Mouse (Mus musculus): ENCODE results near the gene Tfe3. TPM values are rescaled to one million over a fixed set of nuclear protein-coding genes. Genes with fewer than 3 reads are reported as not detected.
"Not testable (repeated sequence)": the region's sequence is repeated elsewhere in the genome, so short reads cannot be mapped to it uniquely, and the experiment has no call there.

Gene Tfe3
- total RNA-seq (2012; rRNA removed): 32.3 and 45.8 TPM in 2 replicates

DNA sequence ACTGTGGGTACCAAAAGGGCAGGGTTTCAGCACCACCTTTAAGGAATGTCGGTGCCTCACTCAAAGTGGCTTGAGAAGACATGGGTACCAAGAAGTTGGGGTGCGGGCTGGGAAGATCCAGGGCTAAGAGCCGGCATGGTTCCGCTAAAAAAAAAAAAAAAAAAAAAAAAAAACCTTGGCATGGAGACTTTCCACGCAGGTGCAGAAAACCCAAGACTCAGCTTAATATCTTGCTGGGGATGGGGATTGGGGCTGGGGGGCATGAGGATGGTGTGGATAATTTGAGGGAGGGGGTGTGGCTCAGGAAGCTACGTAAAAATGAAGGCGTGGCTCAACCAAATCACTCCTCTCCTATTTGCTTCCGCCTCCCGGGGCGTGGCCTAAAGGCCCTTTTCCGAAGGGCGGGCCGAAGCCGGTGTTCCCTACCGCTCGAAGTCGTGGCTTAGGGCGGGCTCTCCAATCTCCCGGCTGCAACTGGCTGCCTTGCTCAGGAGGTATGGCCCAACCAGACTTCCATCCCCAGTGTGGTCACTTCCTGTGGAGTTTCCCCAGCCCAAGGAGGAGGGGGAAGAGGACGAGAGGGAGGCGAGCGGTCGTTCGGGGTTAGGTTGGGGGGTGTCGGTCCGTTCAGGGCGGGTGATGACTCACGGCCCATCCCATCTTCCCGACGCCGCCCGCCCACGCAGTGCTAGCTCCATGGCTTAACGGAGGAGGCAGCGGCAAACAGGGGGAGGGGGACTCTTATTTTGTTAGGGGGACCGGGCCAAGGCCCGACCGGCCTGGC, at the start of gene Tfe3:
Gene Tfe3, plus strand, starts transcription at position 424 of the 784 bp plus-strand sequence.
- in situ Hi-C loops (cut with MboI; ENCODE audit: low sequenced_read_pairs in 2 of 2, unreplicated experiment in 2 of 2): no loop called here
- peak; percentile 77 for DNase-seq (ENCODE audit: low read depth, low spot score)
- H3K4me1 ChIP-seq (ENCODE audit: control insufficient read depth in 2 of 2, insufficient read depth in 2 of 2, low read length in 2 of 2, poor library complexity in 1 of 2): peaks cover 2 to 8% of the 10 kb centered on the region in 2 experiments; a peak in 2 of 4 replicates
- peak within 1 kb of the TSS; percentile 88 to 93 for H3K4me3 ChIP-seq (ENCODE audit: insufficient read depth in 1 of 2, low read depth in 1 of 2, low read length in 2 of 2, poor library complexity in 1 of 2, severe bottlenecking in 1 of 2)
- peak; percentile 84 for TF ChIP-seq ZNF384 (IDR thresholded peaks at IDR 0.05; ENCODE audit: low read depth, low read length)
- TF ChIP-seq HCFC1 (IDR thresholded peaks at IDR 0.05; ENCODE audit: borderline replicate concordance, insufficient read depth, low read length): no peak
- TF ChIP-seq ZC3H11A (IDR thresholded peaks at IDR 0.05; ENCODE audit: borderline replicate concordance, low read depth, low read length): no peak
- no peak for TF ChIP-seq CHD2 (IDR thresholded peaks at IDR 0.05; ENCODE audit: low read depth, low read length)
- H3K9ac ChIP-seq (ENCODE audit: insufficient read depth, low read depth, low read length, poor library complexity, severe bottlenecking): peak within 1 kb of the TSS; percentile 88
- peak within 1 kb of the TSS; percentile 95 for H3K27ac ChIP-seq (ENCODE audit: insufficient read depth, low read depth, low read length, poor library complexity, severe bottlenecking)
- no peaks in the 10 kb centered on the region for H3K9me3 ChIP-seq (ENCODE audit: control insufficient read depth, insufficient read depth, low read depth, low read length)
- H3K36me3 ChIP-seq (ENCODE audit: control insufficient read depth, insufficient read depth, low read length, poor library complexity, severe bottlenecking): peaks cover 15% of the 10 kb centered on the region

DNA sequence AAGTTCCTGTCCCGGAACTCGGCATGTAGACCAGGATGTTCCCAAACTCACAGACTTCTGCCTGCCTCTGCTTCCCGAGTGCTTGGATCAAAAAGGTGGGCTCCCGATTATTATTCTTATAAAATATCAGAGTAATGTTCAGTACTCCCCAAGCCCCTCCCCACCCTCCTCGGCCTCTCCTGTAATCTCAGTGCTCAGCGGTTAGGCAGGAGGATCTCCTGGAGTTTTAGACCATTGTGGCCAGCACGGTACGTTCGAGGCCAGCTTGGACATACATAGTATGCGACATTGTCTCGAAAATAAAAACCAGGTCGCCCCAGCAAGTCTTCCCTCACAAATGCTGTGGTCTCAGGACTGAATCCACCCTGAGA, 48.6 kb upstream of the Tfe3 start:
- H3K4me3 ChIP-seq (ENCODE audit: insufficient read depth in 1 of 2, low read depth in 1 of 2, low read length in 2 of 2, poor library complexity in 1 of 2, severe bottlenecking in 1 of 2): peak overlapping the region; percentile 65 to 81; a peak in 3 of 4 replicates
- DNase-seq (ENCODE audit: low read depth, low spot score); H3K27ac ChIP-seq (ENCODE audit: insufficient read depth, low read depth, low read length, poor library complexity, severe bottlenecking); in situ Hi-C loops (cut with MboI; ENCODE audit: low sequenced_read_pairs in 2 of 2, unreplicated experiment in 2 of 2); H3K9me3 ChIP-seq (ENCODE audit: control insufficient read depth, insufficient read depth, low read depth, low read length); H3K4me1 ChIP-seq (ENCODE audit: control insufficient read depth in 2 of 2, insufficient read depth in 2 of 2, low read length in 2 of 2, poor library complexity in 1 of 2); H3K36me3 ChIP-seq (ENCODE audit: control insufficient read depth, insufficient read depth, low read length, poor library complexity, severe bottlenecking): not testable (repeated sequence)
- peak overlapping the region; percentile 60; the same call in 1 of the 2 replicates for H3K9ac ChIP-seq (ENCODE audit: insufficient read depth, low read depth, low read length, poor library complexity, severe bottlenecking)

DNA sequence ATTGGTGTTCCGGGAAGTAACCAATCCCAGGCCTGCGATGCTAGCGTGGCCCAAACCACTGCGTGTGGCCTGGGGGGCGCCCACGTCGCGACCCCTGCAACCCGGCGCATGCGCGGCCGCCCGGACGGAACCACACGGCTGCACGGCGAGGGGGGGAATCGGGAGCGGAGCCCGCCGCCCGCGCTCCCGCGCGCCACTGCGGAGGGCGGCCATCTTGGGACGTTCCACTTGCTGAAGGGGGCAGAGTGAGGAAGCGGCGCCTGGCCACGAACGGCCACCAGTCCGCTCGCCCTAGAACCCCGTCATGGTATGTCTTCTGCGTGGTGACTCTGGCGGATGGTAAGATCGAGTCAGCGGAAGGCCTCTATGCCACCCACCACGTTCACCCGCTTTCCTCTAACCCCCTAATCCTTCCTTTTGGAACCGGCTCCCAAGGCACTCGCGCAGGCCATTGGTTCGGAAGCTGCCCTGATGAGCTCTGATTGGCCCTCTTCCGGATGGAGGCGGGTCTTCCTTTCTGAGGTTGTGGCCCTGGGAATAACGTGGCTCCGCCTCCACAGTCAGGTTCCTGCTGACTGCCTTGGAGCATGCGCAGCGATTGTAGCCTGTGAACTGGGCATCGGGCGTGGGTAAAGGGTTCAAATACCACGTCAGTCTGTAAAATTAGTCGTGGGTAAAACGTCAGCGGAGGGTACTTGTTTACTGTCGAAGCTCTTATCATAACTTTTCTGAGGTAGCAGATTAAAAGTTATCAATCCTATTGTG, 48.0 kb upstream of the Tfe3 start, which contains the start of gene Wdr45:
Gene Wdr45, plus strand, starts transcription at position 199 of the 765 bp plus-strand sequence.
- Histone ChIP-seq H3K4me3 (ENCODE audit: insufficient read depth in 1 of 2, low read depth in 1 of 2, low read length in 2 of 2, poor library complexity in 1 of 2, severe bottlenecking in 1 of 2) (peak within 1 kb of the TSS; percentile 71 to 81), H3K9ac (ENCODE audit: insufficient read depth, low read depth, low read length, poor library complexity, severe bottlenecking) (peak within 1 kb of the TSS; percentile 82), H3K27ac (ENCODE audit: insufficient read depth, low read depth, low read length, poor library complexity, severe bottlenecking) (peak within 1 kb of the TSS; percentile 78)
- peak; percentile 85 for DNase-seq (ENCODE audit: low read depth, low spot score)
- H3K4me1 ChIP-seq (ENCODE audit: control insufficient read depth in 2 of 2, insufficient read depth in 2 of 2, low read length in 2 of 2, poor library complexity in 1 of 2); H3K9me3 ChIP-seq (ENCODE audit: control insufficient read depth, insufficient read depth, low read depth, low read length); H3K36me3 ChIP-seq (ENCODE audit: control insufficient read depth, insufficient read depth, low read length, poor library complexity, severe bottlenecking); in situ Hi-C loops (cut with MboI; ENCODE audit: low sequenced_read_pairs in 2 of 2, unreplicated experiment in 2 of 2): not testable (repeated sequence)

DNA sequence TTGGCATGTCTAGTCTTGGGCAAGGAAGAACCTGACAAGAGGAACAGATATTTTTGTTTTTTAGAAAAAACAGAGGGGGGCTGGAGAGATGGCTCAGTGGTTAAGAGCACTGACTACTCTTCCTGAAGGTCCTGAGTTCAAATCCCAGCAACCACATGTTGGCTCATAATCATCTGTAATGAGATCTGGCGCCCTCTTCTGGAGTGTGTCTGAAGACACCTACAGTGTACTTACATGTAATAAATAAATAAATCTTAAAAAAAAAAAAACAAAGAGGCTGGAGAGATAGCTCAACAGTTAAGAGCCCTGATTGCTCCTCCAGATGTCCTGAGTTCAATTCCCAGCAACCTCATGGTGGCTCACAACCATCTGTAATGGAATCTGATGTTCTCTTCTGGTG, 46.3 kb upstream of the Tfe3 start:
- H3K27ac ChIP-seq (ENCODE audit: insufficient read depth, low read depth, low read length, poor library complexity, severe bottlenecking); H3K4me1 ChIP-seq (ENCODE audit: control insufficient read depth in 2 of 2, insufficient read depth in 2 of 2, low read length in 2 of 2, poor library complexity in 1 of 2); DNase-seq (ENCODE audit: low read depth, low spot score); H3K36me3 ChIP-seq (ENCODE audit: control insufficient read depth, insufficient read depth, low read length, poor library complexity, severe bottlenecking); in situ Hi-C loops (cut with MboI; ENCODE audit: low sequenced_read_pairs in 2 of 2, unreplicated experiment in 2 of 2); H3K9me3 ChIP-seq (ENCODE audit: control insufficient read depth, insufficient read depth, low read depth, low read length); H3K4me3 ChIP-seq (ENCODE audit: insufficient read depth in 1 of 2, low read depth in 1 of 2, low read length in 2 of 2, poor library complexity in 1 of 2, severe bottlenecking in 1 of 2); H3K9ac ChIP-seq (ENCODE audit: insufficient read depth, low read depth, low read length, poor library complexity, severe bottlenecking): not testable (repeated sequence)

DNA sequence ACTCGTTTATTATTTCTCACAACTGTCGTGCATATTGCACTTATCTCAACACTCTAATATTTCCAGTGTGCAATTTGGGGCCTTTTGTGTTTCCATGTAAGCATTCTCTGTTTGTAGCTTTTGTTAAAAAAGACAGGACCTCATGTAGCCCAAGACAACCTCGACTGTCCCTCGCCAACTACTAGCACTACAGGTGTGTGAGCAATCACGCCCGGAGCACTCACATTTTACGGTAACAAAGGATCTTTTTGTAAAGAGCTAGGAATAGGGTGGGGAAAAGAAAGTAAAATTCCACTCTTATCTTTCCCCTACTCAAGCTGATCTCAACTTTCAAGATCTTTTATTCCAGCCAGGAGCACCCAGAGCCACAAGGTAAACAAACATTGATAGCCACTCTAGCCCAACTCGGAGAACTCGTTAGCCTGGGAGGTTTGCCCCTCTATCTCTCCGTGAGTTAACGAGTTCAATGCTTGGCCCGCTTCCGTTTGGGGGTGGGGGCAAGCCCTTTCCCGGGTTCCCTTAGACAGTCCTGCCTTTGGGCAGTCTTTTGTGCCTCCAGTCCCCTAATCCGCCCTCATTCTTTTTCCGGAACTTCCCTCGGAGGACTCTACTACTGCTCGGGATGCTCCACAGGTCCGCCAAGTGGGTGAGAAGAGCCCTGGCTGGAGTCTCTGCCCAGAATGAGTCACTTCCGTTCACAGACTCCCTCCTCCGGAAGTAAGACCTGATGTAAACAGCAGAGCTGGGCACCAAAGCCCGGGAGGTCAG, 40.7 kb upstream of the Tfe3 start, which contains the start of gene Gm45208:
Gene Gm45208, plus strand, starts transcription at position 732 of the 768 bp plus-strand sequence.
- Histone ChIP-seq H3K9ac (ENCODE audit: insufficient read depth, low read depth, low read length, poor library complexity, severe bottlenecking) (peak within 1 kb of the TSS; percentile 90), H3K4me3 (ENCODE audit: insufficient read depth in 1 of 2, low read depth in 1 of 2, low read length in 2 of 2, poor library complexity in 1 of 2, severe bottlenecking in 1 of 2) (peak within 1 kb of the TSS; percentile 68 to 99), H3K9me3 (ENCODE audit: control insufficient read depth, insufficient read depth, low read depth, low read length) (no peaks in the 10 kb centered on the region), H3K36me3 (ENCODE audit: control insufficient read depth, insufficient read depth, low read length, poor library complexity, severe bottlenecking) (peaks cover 16% of the 10 kb centered on the region; the same call in 1 of the 2 replicates), H3K27ac (ENCODE audit: insufficient read depth, low read depth, low read length, poor library complexity, severe bottlenecking) (peak within 1 kb of the TSS; percentile 98), H3K4me1 (ENCODE audit: control insufficient read depth in 2 of 2, insufficient read depth in 2 of 2, low read length in 2 of 2, poor library complexity in 1 of 2) (peaks cover 0 to 7% of the 10 kb centered on the region in 2 experiments; a peak in 2 of 4 replicates)
- DNase-seq (ENCODE audit: low read depth, low spot score): no peak
- no peak for TF ChIP-seq ZC3H11A (IDR thresholded peaks at IDR 0.05; ENCODE audit: borderline replicate concordance, low read depth, low read length)
- no peak for TF ChIP-seq HCFC1 (IDR thresholded peaks at IDR 0.05; ENCODE audit: borderline replicate concordance, insufficient read depth, low read length)
- TF ChIP-seq ZNF384 (IDR thresholded peaks at IDR 0.05; ENCODE audit: low read depth, low read length): no peak
- TF ChIP-seq CHD2 (IDR thresholded peaks at IDR 0.05; ENCODE audit: low read depth, low read length): no peak
- TF ChIP-seq MAFK (IDR thresholded peaks at IDR 0.05; ENCODE audit: insufficient read depth, low read depth, low read length): no peak
- in situ Hi-C loops (cut with MboI; ENCODE audit: low sequenced_read_pairs in 2 of 2, unreplicated experiment in 2 of 2): no loop called here
